Comparison of ENCODE assay signal across 25 mouse cellular contexts in genomic region chr4:88642526-88642925, GRCm38 (mm10). TPM values are rescaled to one million over a fixed set of nuclear protein-coding genes. Genes with fewer than 3 reads are reported as not detected.
DNase-seq lines count a peak whose midpoint lies in the region; ATAC-seq lines count a peak whose summit lies in the region.
"Had no signal": no experiment of that assay in that cellular context is flagged by ENCODE, and none has a peak within 500 bp of the region (broad histone marks: within the 10 kb centered on the region; RNA-seq: fewer than 3 reads in every experiment).

No protein-coding gene starts in this region.

- intact Hi-C loops in heart, postnatal 10 days (cut with DNase I) = loop anchor here (10.0 kb wide), 1 partner anchor 858 kb away; no protein-coding TSS in a partner anchor
- intact Hi-C loops in gastrocnemius, postnatal 14 days (cut with DNase I; ENCODE audit: low total_unique reads) = no loop called here

- no peaks in the 10 kb centered on the region for H3K36me3 ChIP-seq in embryonic facial prominence, embryonic 11.5 days (replicated peaks; ENCODE audit: control insufficient read depth, insufficient read depth, low read depth, low read length)
- H3K36me3 ChIP-seq in embryonic facial prominence, embryonic 10.5 days (replicated peaks) = no peaks in the 10 kb centered on the region
- no peaks in the 10 kb centered on the region for H3K36me3 ChIP-seq in midbrain, embryonic 11.5 days (ENCODE audit: control insufficient read depth, insufficient read depth, low read length)
- H3K36me3 ChIP-seq in midbrain, embryonic 13.5 days = no peaks in the 10 kb centered on the region
- H3K36me3 ChIP-seq: heart, embryonic 13.5 days; hindbrain, embryonic 10.5 days; limb, embryonic 10.5 days had no signal

- no peaks in the 10 kb centered on the region for H3K27me3 ChIP-seq in embryonic facial prominence, embryonic 11.5 days (ENCODE audit: control insufficient read depth, insufficient read depth, low read length)
- H3K27me3 ChIP-seq in embryonic facial prominence, embryonic 10.5 days (replicated peaks; ENCODE audit: low read depth, poor library complexity, severe bottlenecking) = no peaks in the 10 kb centered on the region
- H3K27me3 ChIP-seq in midbrain, embryonic 11.5 days (ENCODE audit: control insufficient read depth, insufficient read depth, low read length) = no peaks in the 10 kb centered on the region
- H3K27me3 ChIP-seq in midbrain, embryonic 13.5 days = no peaks in the 10 kb centered on the region
- H3K27me3 ChIP-seq: heart, embryonic 13.5 days had no signal

- DNase-seq in embryonic facial prominence, embryonic 11.5 days (ENCODE audit: low spot score) = peak; percentile 9
- DNase-seq in embryonic facial prominence, embryonic 10.5 days (ENCODE audit: low spot score) = no peak
- no peak for DNase-seq in midbrain, embryonic 11.5 days (ENCODE audit: low spot score, missing footprints)
- peak; percentile 16 for DNase-seq in embryo, embryonic 11 days
- DNase-seq in heart, postnatal 10 days = no peak
- DNase-seq in cerebellum, adult 9-11 months = no peak
- DNase-seq in gastrocnemius, postnatal 14 days = no peak
- DNase-seq: adrenal gland, postnatal 10 days; cerebellum, postnatal 36 days; gastrocnemius, adult 2 months; kidney, adult 11 months; layer of hippocampus, postnatal 36 days; lung, postnatal 4 days; spleen, adult 18-20 months; thymus, postnatal 4 days had no signal

- H3K4me1 ChIP-seq in embryonic facial prominence, embryonic 11.5 days (ENCODE audit: control insufficient read depth, insufficient read depth, low read length) = no peaks in the 10 kb centered on the region
- no peaks in the 10 kb centered on the region for H3K4me1 ChIP-seq in embryonic facial prominence, embryonic 10.5 days
- no peaks in the 10 kb centered on the region for H3K4me1 ChIP-seq in midbrain, embryonic 11.5 days (ENCODE audit: control insufficient read depth, insufficient read depth, low read length)
- no peaks in the 10 kb centered on the region for H3K4me1 ChIP-seq in midbrain, embryonic 13.5 days (replicated peaks)
- H3K4me1 ChIP-seq: heart, embryonic 13.5 days; hindbrain, embryonic 10.5 days; limb, embryonic 10.5 days had no signal

- H3K9ac ChIP-seq in embryonic facial prominence, embryonic 11.5 days (replicated peaks; ENCODE audit: low read length) = no peak overlapping the region
- no peak overlapping the region for H3K9ac ChIP-seq in midbrain, embryonic 11.5 days (ENCODE audit: low read length)
- no peak overlapping the region for H3K9ac ChIP-seq in midbrain, embryonic 13.5 days (replicated peaks)
- H3K9ac ChIP-seq: heart, embryonic 13.5 days had no signal

- 37% methylated on average over 2 of the region's 2 CpGs for WGBS in embryonic facial prominence, embryonic 11.5 days
- WGBS in embryonic facial prominence, embryonic 10.5 days = 37% methylated on average over 2 of the region's 2 CpGs
- 48% methylated on average over 2 of the region's 2 CpGs for WGBS in midbrain, embryonic 11.5 days
- WGBS in midbrain, embryonic 13.5 days = 41% methylated on average over 2 of the region's 2 CpGs

- H3K9me3 ChIP-seq in embryonic facial prominence, embryonic 11.5 days (replicated peaks; ENCODE audit: control insufficient read depth, low read length) = no peaks in the 10 kb centered on the region
- no peaks in the 10 kb centered on the region for H3K9me3 ChIP-seq in embryonic facial prominence, embryonic 10.5 days
- no peaks in the 10 kb centered on the region; the same call in 1 of the 2 replicates for H3K9me3 ChIP-seq in midbrain, embryonic 11.5 days (ENCODE audit: control insufficient read depth, low read length)
- H3K9me3 ChIP-seq in midbrain, embryonic 13.5 days = no peaks in the 10 kb centered on the region
- H3K9me3 ChIP-seq: heart, embryonic 13.5 days; hindbrain, embryonic 10.5 days; limb, embryonic 10.5 days had no signal

- no peak overlapping the region for H3K4me3 ChIP-seq in embryonic facial prominence, embryonic 11.5 days (ENCODE audit: low read depth, low read length)
- H3K4me3 ChIP-seq in embryonic facial prominence, embryonic 10.5 days = no peak overlapping the region
- no peak overlapping the region for H3K4me3 ChIP-seq in midbrain, embryonic 11.5 days (ENCODE audit: low read depth, low read length)
- no peak overlapping the region for H3K4me3 ChIP-seq in midbrain, embryonic 13.5 days (replicated peaks)
- H3K4me3 ChIP-seq: erythroblast, embryonic 14.5 days; gastrocnemius, adult 2 months; heart, embryonic 13.5 days; hindbrain, embryonic 10.5 days; limb, embryonic 10.5 days had no signal

- no peak for ATAC-seq in embryonic facial prominence, embryonic 11.5 days (replicated peaks; ENCODE audit: insufficient number of reproducible peaks, low FRiP score, low TSS enrichment, low read depth)
- peak; percentile 18; the same call in 1 of the 2 replicates for ATAC-seq in midbrain, embryonic 11.5 days (ENCODE audit: low FRiP score)
- no peak for ATAC-seq in midbrain, embryonic 13.5 days

- H3K27ac ChIP-seq in embryonic facial prominence, embryonic 11.5 days (replicated peaks; ENCODE audit: low read depth, low read length) = no peak overlapping the region
- no peak overlapping the region for H3K27ac ChIP-seq in embryonic facial prominence, embryonic 10.5 days (replicated peaks)
- no peak overlapping the region for H3K27ac ChIP-seq in midbrain, embryonic 11.5 days (ENCODE audit: low read depth, low read length)
- H3K27ac ChIP-seq in midbrain, embryonic 13.5 days = no peak overlapping the region
- H3K27ac ChIP-seq: gastrocnemius, adult 2 months; heart, embryonic 13.5 days; hindbrain, embryonic 10.5 days; limb, embryonic 10.5 days had no signal

- no peak overlapping the region for H3K4me2 ChIP-seq in embryonic facial prominence, embryonic 11.5 days (ENCODE audit: low read depth, low read length)
- H3K4me2 ChIP-seq in midbrain, embryonic 11.5 days = no peak overlapping the region
- no peak overlapping the region for H3K4me2 ChIP-seq in midbrain, embryonic 13.5 days (replicated peaks)
- H3K4me2 ChIP-seq: heart, embryonic 13.5 days had no signal

RNA-seq across cellular contexts. Expression of gene Ifna13, which starts 1.7 kb away (rescaled TPM):
- 0.26 TPM in 1 of 2 replicates, not detected in the other for polyA plus RNA-seq in embryonic facial prominence, embryonic 11.5 days (2014; fragmentation: Nextera tagmentation; extraction: Ambion mirVana)
- not detected in 2 replicates for polyA plus RNA-seq in embryonic facial prominence, embryonic 10.5 days (2016; fragmentation: Nextera tagmentation; extraction: Ambion mirVana)
- not detected in 2 replicates for polyA plus RNA-seq in midbrain, embryonic 11.5 days (2014; fragmentation: Nextera tagmentation; extraction: Ambion mirVana)
- not detected in 2 replicates for polyA plus RNA-seq in midbrain, embryonic 13.5 days (2015; fragmentation: Nextera tagmentation; extraction: Ambion mirVana)
- not detected for total RNA-seq in heart, postnatal 10 days (2021)
- not detected for total RNA-seq in gastrocnemius, postnatal 14 days (2021)
- total RNA-seq: adrenal gland, postnatal 10 days; gastrocnemius, adult 2 months; layer of hippocampus, postnatal 36 days; midbrain, postnatal 0 days had no signal
- polyA plus RNA-seq: erythroblast, embryonic 14.5 days; heart, embryonic 13.5 days; hindbrain, embryonic 10.5 days; large intestine, adult 2 months; liver, embryonic 16.5 days; midbrain, postnatal 0 days; neural tube, embryonic 14.5 days; stomach, embryonic 16.5 days had no signal

RNA-seq across cellular contexts. Expression of gene C87499, which starts 8.3 kb away (rescaled TPM):
- not detected in 2 replicates for polyA plus RNA-seq in embryonic facial prominence, embryonic 11.5 days (2014; fragmentation: Nextera tagmentation; extraction: Ambion mirVana)
- polyA plus RNA-seq in embryonic facial prominence, embryonic 10.5 days (2016; fragmentation: Nextera tagmentation; extraction: Ambion mirVana) = not detected in 2 replicates
- polyA plus RNA-seq in midbrain, embryonic 11.5 days (2014; fragmentation: Nextera tagmentation; extraction: Ambion mirVana) = not detected in 2 replicates
- not detected in 2 replicates for polyA plus RNA-seq in midbrain, embryonic 13.5 days (2015; fragmentation: Nextera tagmentation; extraction: Ambion mirVana)
- not detected for total RNA-seq in heart, postnatal 10 days (2021)
- not detected for total RNA-seq in gastrocnemius, postnatal 14 days (2021)
- total RNA-seq: adrenal gland, postnatal 10 days; gastrocnemius, adult 2 months; layer of hippocampus, postnatal 36 days; midbrain, postnatal 0 days had no signal
- polyA plus RNA-seq: erythroblast, embryonic 14.5 days; heart, embryonic 13.5 days; hindbrain, embryonic 10.5 days; large intestine, adult 2 months; limb, embryonic 10.5 days; liver, embryonic 16.5 days; midbrain, postnatal 0 days; neural tube, embryonic 14.5 days; stomach, embryonic 16.5 days had no signal

RNA-seq across cellular contexts. Expression of gene Ifna16, which starts 34.2 kb away (rescaled TPM):
- polyA plus RNA-seq in embryonic facial prominence, embryonic 11.5 days (2014; fragmentation: Nextera tagmentation; extraction: Ambion mirVana) = not detected in 2 replicates
- polyA plus RNA-seq in embryonic facial prominence, embryonic 10.5 days (2016; fragmentation: Nextera tagmentation; extraction: Ambion mirVana) = not detected in 2 replicates
- polyA plus RNA-seq in midbrain, embryonic 11.5 days (2014; fragmentation: Nextera tagmentation; extraction: Ambion mirVana) = not detected in 2 replicates
- not detected in 2 replicates for polyA plus RNA-seq in midbrain, embryonic 13.5 days (2015; fragmentation: Nextera tagmentation; extraction: Ambion mirVana)
- not detected for total RNA-seq in heart, postnatal 10 days (2021)
- total RNA-seq in gastrocnemius, postnatal 14 days (2021) = not detected
- total RNA-seq: adrenal gland, postnatal 10 days; gastrocnemius, adult 2 months; layer of hippocampus, postnatal 36 days; midbrain, postnatal 0 days had no signal
- polyA plus RNA-seq: erythroblast, embryonic 14.5 days; heart, embryonic 13.5 days; hindbrain, embryonic 10.5 days; large intestine, adult 2 months; limb, embryonic 10.5 days; liver, embryonic 16.5 days; midbrain, postnatal 0 days; neural tube, embryonic 14.5 days; stomach, embryonic 16.5 days had no signal

RNA-seq across cellular contexts. Expression of gene Ifna12, which starts 39.4 kb away (rescaled TPM):
- polyA plus RNA-seq in embryonic facial prominence, embryonic 11.5 days (2014; fragmentation: Nextera tagmentation; extraction: Ambion mirVana) = not detected in 2 replicates
- polyA plus RNA-seq in embryonic facial prominence, embryonic 10.5 days (2016; fragmentation: Nextera tagmentation; extraction: Ambion mirVana) = not detected in 2 replicates
- polyA plus RNA-seq in midbrain, embryonic 11.5 days (2014; fragmentation: Nextera tagmentation; extraction: Ambion mirVana) = not detected in 2 replicates
- polyA plus RNA-seq in midbrain, embryonic 13.5 days (2015; fragmentation: Nextera tagmentation; extraction: Ambion mirVana) = not detected in 2 replicates
- not detected for total RNA-seq in heart, postnatal 10 days (2021)
- not detected for total RNA-seq in gastrocnemius, postnatal 14 days (2021)
- total RNA-seq: adrenal gland, postnatal 10 days; gastrocnemius, adult 2 months; layer of hippocampus, postnatal 36 days; midbrain, postnatal 0 days had no signal
- polyA plus RNA-seq: erythroblast, embryonic 14.5 days; heart, embryonic 13.5 days; hindbrain, embryonic 10.5 days; large intestine, adult 2 months; limb, embryonic 10.5 days; liver, embryonic 16.5 days; midbrain, postnatal 0 days; neural tube, embryonic 14.5 days; stomach, embryonic 16.5 days had no signal

RNA-seq across cellular contexts. Expression of gene Ifna2, which starts 41.2 kb away (rescaled TPM):
- not detected in 2 replicates for polyA plus RNA-seq in embryonic facial prominence, embryonic 11.5 days (2014; fragmentation: Nextera tagmentation; extraction: Ambion mirVana)
- not detected in 2 replicates for polyA plus RNA-seq in embryonic facial prominence, embryonic 10.5 days (2016; fragmentation: Nextera tagmentation; extraction: Ambion mirVana)
- not detected in 2 replicates for polyA plus RNA-seq in midbrain, embryonic 11.5 days (2014; fragmentation: Nextera tagmentation; extraction: Ambion mirVana)
- not detected in 2 replicates for polyA plus RNA-seq in midbrain, embryonic 13.5 days (2015; fragmentation: Nextera tagmentation; extraction: Ambion mirVana)
- total RNA-seq in heart, postnatal 10 days (2021) = not detected
- total RNA-seq in gastrocnemius, postnatal 14 days (2021) = not detected
- total RNA-seq: adrenal gland, postnatal 10 days; gastrocnemius, adult 2 months; layer of hippocampus, postnatal 36 days; midbrain, postnatal 0 days had no signal
- polyA plus RNA-seq: erythroblast, embryonic 14.5 days; heart, embryonic 13.5 days; hindbrain, embryonic 10.5 days; large intestine, adult 2 months; limb, embryonic 10.5 days; liver, embryonic 16.5 days; midbrain, postnatal 0 days; neural tube, embryonic 14.5 days; stomach, embryonic 16.5 days had no signal

Comparison
In these comparisons a context has a peak if more than half of its experiments do, and no peak if none do; other contexts are left out.
1. DNase-seq: peak in embryonic facial prominence, embryonic 11.5 days (single experiment) and embryo, embryonic 11 days (single experiment); none in embryonic facial prominence, embryonic 10.5 days (single experiment), midbrain, embryonic 11.5 days (single experiment), heart, postnatal 10 days (0 of 2), cerebellum, adult 9-11 months (single experiment) and gastrocnemius, postnatal 14 days (single experiment).